Mouse (Mus musculus): ENCODE measurements around the gene Klhl36. TPM values are rescaled to one million over a fixed set of nuclear protein-coding genes. Genes with fewer than 3 reads are reported as not detected.

The Klhl36 gene
- polyA plus RNA-seq, 1 experiment = 16.2 TPM

- peak; percentile 71 for DNase-seq (ENCODE audit: low read depth)
Measured at GRCm38 (mm10) chr8:119888012-119888411, 25.9 kb downstream of the Klhl36 start.

GRCm38 (mm10) chr8:119897069-119897468 lies 35.0 kb downstream of the Klhl36 start:
- DNase-seq (ENCODE audit: low read depth) = no peak
- TF ChIP-seq CTCF (IDR thresholded peaks at IDR 0.05; ENCODE audit: borderline replicate concordance, extremely low read depth, insufficient read depth, insufficient read length) (no peak), POLR2A (IDR thresholded peaks at IDR 0.05; ENCODE audit: borderline replicate concordance, extremely low read depth, insufficient read depth, insufficient read length, poor library complexity, severe bottlenecking) (no peak)

More at GRCm38 (mm10) chr8:119888012-119888411, 25.9 kb downstream of the Klhl36 start:
- TF ChIP-seq POLR2A (IDR thresholded peaks at IDR 0.05; ENCODE audit: borderline replicate concordance, extremely low read depth, insufficient read depth, insufficient read length, poor library complexity, severe bottlenecking) = no peak
- no peak for TF ChIP-seq CTCF (IDR thresholded peaks at IDR 0.05; ENCODE audit: borderline replicate concordance, extremely low read depth, insufficient read depth, insufficient read length)

- TF ChIP-seq CTCF (IDR thresholded peaks at IDR 0.05; ENCODE audit: borderline replicate concordance, extremely low read depth, insufficient read depth, insufficient read length) (no peak), POLR2A (IDR thresholded peaks at IDR 0.05; ENCODE audit: borderline replicate concordance, extremely low read depth, insufficient read depth, insufficient read length, poor library complexity, severe bottlenecking) (no peak)
- no peak for DNase-seq (ENCODE audit: low read depth)
Measured at GRCm38 (mm10) chr8:119897933-119898332, 35.9 kb downstream of the Klhl36 start.

- DNase-seq (ENCODE audit: low read depth) = no peak
- no peak for TF ChIP-seq POLR2A (IDR thresholded peaks at IDR 0.05; ENCODE audit: borderline replicate concordance, extremely low read depth, insufficient read depth, insufficient read length, poor library complexity, severe bottlenecking)
- TF ChIP-seq CTCF (IDR thresholded peaks at IDR 0.05; ENCODE audit: borderline replicate concordance, extremely low read depth, insufficient read depth, insufficient read length) = no peak
Measured at GRCm38 (mm10) chr8:119901349-119901748, 39.3 kb downstream of the Klhl36 start.

GRCm38 (mm10) chr8:119901952-119902351 lies 39.9 kb downstream of the Klhl36 start:
- DNase-seq (ENCODE audit: low read depth) = no peak
- TF ChIP-seq POLR2A (IDR thresholded peaks at IDR 0.05; ENCODE audit: borderline replicate concordance, extremely low read depth, insufficient read depth, insufficient read length, poor library complexity, severe bottlenecking) (no peak), CTCF (IDR thresholded peaks at IDR 0.05; ENCODE audit: borderline replicate concordance, extremely low read depth, insufficient read depth, insufficient read length) (no peak)

- DNase-seq (ENCODE audit: low read depth) = no peak
- TF ChIP-seq POLR2A (IDR thresholded peaks at IDR 0.05; ENCODE audit: borderline replicate concordance, extremely low read depth, insufficient read depth, insufficient read length, poor library complexity, severe bottlenecking) (no peak), CTCF (IDR thresholded peaks at IDR 0.05; ENCODE audit: borderline replicate concordance, extremely low read depth, insufficient read depth, insufficient read length) (no peak)
Measured at GRCm38 (mm10) chr8:119904323-119904911, 42.4 kb downstream of the Klhl36 start.

- DNase-seq (ENCODE audit: low read depth) = no peak
- no peak for TF ChIP-seq POLR2A (IDR thresholded peaks at IDR 0.05; ENCODE audit: borderline replicate concordance, extremely low read depth, insufficient read depth, insufficient read length, poor library complexity, severe bottlenecking)
- no peak for TF ChIP-seq CTCF (IDR thresholded peaks at IDR 0.05; ENCODE audit: borderline replicate concordance, extremely low read depth, insufficient read depth, insufficient read length)
Measured at GRCm38 (mm10) chr8:119909944-119910546, 48.0 kb downstream of the Klhl36 start, which contains the start of gene Usp10. TSS of gene Usp10 (plus strand) at chr8:119910360.

- TF ChIP-seq POLR2A (IDR thresholded peaks at IDR 0.05; ENCODE audit: borderline replicate concordance, extremely low read depth, insufficient read depth, insufficient read length, poor library complexity, severe bottlenecking) = peak; percentile 94
- no peak for TF ChIP-seq CTCF (IDR thresholded peaks at IDR 0.05; ENCODE audit: borderline replicate concordance, extremely low read depth, insufficient read depth, insufficient read length)
- DNase-seq (ENCODE audit: low read depth) = peak; percentile 95
Measured at GRCm38 (mm10) chr8:119910547-119911257, 48.6 kb downstream of the Klhl36 start, which contains the start of gene Gm20388. TSS of gene Gm20388 (plus strand) at chr8:119910841.

GRCm38 (mm10) chr8:119911258-119911962 lies 49.3 kb downstream of the Klhl36 start:
- peak; percentile 64 for DNase-seq (ENCODE audit: low read depth)
- TF ChIP-seq POLR2A (IDR thresholded peaks at IDR 0.05; ENCODE audit: borderline replicate concordance, extremely low read depth, insufficient read depth, insufficient read length, poor library complexity, severe bottlenecking) (no peak), CTCF (IDR thresholded peaks at IDR 0.05; ENCODE audit: borderline replicate concordance, extremely low read depth, insufficient read depth, insufficient read length) (no peak)

GRCm38 (mm10) chr8:119912643-119913042 lies 50.6 kb downstream of the Klhl36 start:
- no peak for DNase-seq (ENCODE audit: low read depth)

GRCm38 (mm10) chr8:119913181-119913580 lies 51.1 kb downstream of the Klhl36 start:
- TF ChIP-seq POLR2A (IDR thresholded peaks at IDR 0.05; ENCODE audit: borderline replicate concordance, extremely low read depth, insufficient read depth, insufficient read length, poor library complexity, severe bottlenecking) (no peak), CTCF (IDR thresholded peaks at IDR 0.05; ENCODE audit: borderline replicate concordance, extremely low read depth, insufficient read depth, insufficient read length) (no peak)

More at GRCm38 (mm10) chr8:119912643-119913042, 50.6 kb downstream of the Klhl36 start:
- TF ChIP-seq POLR2A (IDR thresholded peaks at IDR 0.05; ENCODE audit: borderline replicate concordance, extremely low read depth, insufficient read depth, insufficient read length, poor library complexity, severe bottlenecking) (no peak), CTCF (IDR thresholded peaks at IDR 0.05; ENCODE audit: borderline replicate concordance, extremely low read depth, insufficient read depth, insufficient read length) (no peak)

More at GRCm38 (mm10) chr8:119913181-119913580, 51.1 kb downstream of the Klhl36 start:
- no peak for DNase-seq (ENCODE audit: low read depth)

Data from brain, embryonic 14.5 days (tissue).